Mouse (Mus musculus) brain, embryonic 14.5 days (tissue): ENCODE data around the gene Trpm8. TPM values are rescaled to one million over a fixed set of nuclear protein-coding genes. Genes with fewer than 3 reads are reported as not detected.

ENCODE experiments used
- DNase-seq: peaks from one replicate; pipeline ENCODE4 v3.0.0-alpha.2; 2011; ENCODE audit warnings: low read depth
- CTCF ChIP-seq: fragments of 200-500 bp; IDR thresholded peaks from 2 replicates; pipeline ENCODE4 v1.5.1; 2012; ENCODE audit warnings: inconsistent platforms, mild to moderate bottlenecking, moderate library complexity, borderline replicate concordance; ENCODE audit not compliant: insufficient read depth, insufficient read length; ENCODE audit errors: extremely low read depth
- POLR2A ChIP-seq: fragments of 200-500 bp; IDR thresholded peaks from 2 replicates; pipeline ENCODE4 v1.6.1; 2012; ENCODE audit warnings: mild to moderate bottlenecking, inconsistent platforms, borderline replicate concordance; ENCODE audit not compliant: poor library complexity, insufficient read depth, insufficient read length, severe bottlenecking; ENCODE audit errors: extremely low read depth
- polyA plus RNA-seq: library from polyadenylated mRNA; depleted of rRNA; stranded (reverse); fragments of >200 nt; gene quantifications from 2 replicates; pipeline ENCODE4 v1.2.3, GENCODE M21; 2012

The Trpm8 gene
- polyA plus RNA-seq, 1 experiment: 0.10 TPM

GRCm38 (mm10) chr1:88279111-88280005 is 1.9 kb downstream of the Trpm8 start:
- no peak for TF ChIP-seq CTCF
- no peak for TF ChIP-seq POLR2A
- DNase-seq: no peak

- TF ChIP-seq POLR2A: no peak
- no peak for TF ChIP-seq CTCF
- no peak for DNase-seq
These were observed 2.7 kb downstream of the Trpm8 start for GRCm38 (mm10) chr1:88280006-88280690.

DNA sequence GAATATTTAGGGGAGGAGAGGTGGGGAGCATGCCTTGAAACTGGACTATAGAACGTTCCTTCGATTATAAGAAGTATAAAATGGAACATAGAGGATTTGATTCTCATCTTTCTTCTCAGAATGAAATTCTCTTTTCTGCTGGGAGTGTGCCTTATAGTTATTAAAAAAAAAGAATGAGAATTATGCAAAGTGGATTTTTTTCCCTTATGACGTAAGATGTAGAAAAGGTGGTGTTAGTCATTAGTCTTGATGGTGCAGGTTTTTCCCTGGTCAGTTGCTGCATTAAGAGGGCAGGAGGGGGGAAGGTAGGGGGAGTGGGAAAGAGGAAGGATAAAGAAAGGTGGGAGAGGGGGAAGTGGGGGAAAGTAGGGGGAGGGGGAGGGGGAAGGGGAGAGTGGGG is 4.8 kb downstream of the Trpm8 start:
- TF ChIP-seq CTCF (no peak), POLR2A (no peak)
- no peak for DNase-seq

DNA sequence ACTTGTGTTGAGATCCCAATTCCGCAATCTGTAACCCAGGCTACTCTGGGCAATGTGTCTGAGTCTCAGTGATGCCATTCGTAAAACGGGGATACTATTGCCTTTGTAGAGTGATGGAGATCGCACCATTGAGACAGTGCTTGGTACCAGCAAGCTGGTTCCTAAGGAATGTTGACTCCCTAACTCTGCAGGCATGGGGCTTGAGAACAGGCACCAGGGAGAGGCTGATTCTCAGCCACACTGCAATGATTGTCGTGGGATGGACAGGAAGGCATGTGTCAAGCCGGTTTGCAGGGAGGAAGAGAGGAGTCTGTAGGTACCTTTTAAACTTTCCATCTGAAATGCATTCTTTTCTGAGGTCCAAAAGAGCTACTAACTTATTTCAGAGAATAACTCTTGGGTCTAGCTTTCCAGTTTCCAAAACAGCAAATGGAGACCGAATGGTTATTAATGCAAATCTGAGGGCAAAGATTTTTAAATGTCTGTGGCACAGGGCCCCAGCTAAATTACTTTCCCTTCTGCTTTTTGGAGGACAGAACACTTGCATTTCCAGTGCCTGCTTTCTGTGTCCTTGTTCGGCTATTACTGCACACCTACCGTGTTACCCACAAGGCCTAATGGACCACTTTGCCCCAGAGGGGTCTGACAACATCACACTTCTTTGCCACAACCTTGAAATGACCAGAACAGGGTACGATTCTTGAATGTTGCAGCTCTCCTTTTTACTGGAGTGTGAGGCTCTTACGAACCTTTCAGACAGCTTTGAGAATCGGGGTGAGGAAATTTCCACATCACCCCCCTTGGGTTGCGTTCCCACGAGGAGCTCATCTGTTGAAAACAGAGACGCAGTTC is 6.1 kb downstream of the Trpm8 start:
- TF ChIP-seq POLR2A: no peak
- TF ChIP-seq CTCF: no peak
- no peak for DNase-seq

GRCm38 (mm10) chr1:88284228-88284945 is 6.9 kb downstream of the Trpm8 start:
- TF ChIP-seq POLR2A: no peak
- TF ChIP-seq CTCF: no peak
- no peak for DNase-seq

DNA sequence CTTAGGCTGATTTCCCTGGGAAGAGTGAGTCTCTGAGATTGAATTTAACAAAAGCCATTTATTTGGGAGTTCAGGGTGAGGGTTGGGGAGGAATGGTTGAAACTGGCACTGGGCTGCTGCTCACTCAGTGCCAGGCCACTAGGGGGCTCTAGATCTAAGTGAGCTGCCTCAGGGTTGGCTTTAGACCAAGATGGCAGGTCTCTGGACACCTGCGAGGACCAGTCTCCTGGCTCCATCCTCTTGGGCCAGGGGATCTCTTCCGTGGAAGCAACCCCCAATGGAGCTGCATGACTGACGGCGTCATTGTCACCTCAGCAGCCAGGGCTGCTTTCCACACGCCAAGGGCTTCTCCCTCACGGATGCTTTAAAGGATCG is 7.5 kb downstream of the Trpm8 start:
- no peak for DNase-seq
- TF ChIP-seq POLR2A (no peak), CTCF (peak; percentile 56; the same call in 1 of the 2 replicates)

GRCm38 (mm10) chr1:88285652-88286051 is 8.2 kb downstream of the Trpm8 start:
- no peak for DNase-seq
- no peak for TF ChIP-seq CTCF

- no peak for DNase-seq
- no peak for TF ChIP-seq CTCF
- no peak for TF ChIP-seq POLR2A
These were observed 8.8 kb downstream of the Trpm8 start for GRCm38 (mm10) chr1:88286136-88286845.

- no peak for TF ChIP-seq CTCF
- no peak for TF ChIP-seq POLR2A
- no peak for DNase-seq
These were observed 9.6 kb downstream of the Trpm8 start for GRCm38 (mm10) chr1:88286887-88287696.

- peak; percentile 56 for DNase-seq
- TF ChIP-seq POLR2A: no peak
- TF ChIP-seq CTCF: peak; percentile 79; the same call in 1 of the 2 replicates
These were observed 10.2 kb downstream of the Trpm8 start for GRCm38 (mm10) chr1:88287697-88287980.
